11 mouse cellular contexts compared by ENCODE assay signal in genomic region chr1:119292216-119292615, GRCm38 (mm10).
DNase-seq lines count a peak whose midpoint lies in the region; ATAC-seq and TF ChIP-seq lines count a peak whose summit lies in the region.
"Had no signal": no experiment of that assay in that cellular context is flagged by ENCODE, and none has a peak within 500 bp of the region (broad histone marks: within the 10 kb centered on the region; RNA-seq: fewer than 3 reads in every experiment).

No protein-coding gene starts in this region.

- intact Hi-C loops in heart, postnatal 25 days (cut with DNase I), result no loop called here

- no peaks in the 10 kb centered on the region for H3K27me3 ChIP-seq in cerebellum, adult 2 months (ENCODE audit: control insufficient read depth, insufficient read depth, low read length)
- H3K27me3 ChIP-seq in forebrain, embryonic 15.5 days, result no peaks in the 10 kb centered on the region
- H3K27me3 ChIP-seq: limb, embryonic 15.5 days had no signal

- H3K4me1 ChIP-seq in lung, adult 2 months (ENCODE audit: control insufficient read depth, insufficient read depth, low read length), result no peaks in the 10 kb centered on the region
- H3K4me1 ChIP-seq in cerebellum, adult 2 months (ENCODE audit: control insufficient read depth, insufficient read depth, low read length), result peaks cover 13% of the 10 kb centered on the region
- no peaks in the 10 kb centered on the region for H3K4me1 ChIP-seq in forebrain, embryonic 15.5 days

- 58% methylated on average over 7 of the region's 7 CpGs for WGBS in lung, adult 2 months
- WGBS in cerebellum, adult 2 months, result 10% methylated on average over 7 of the region's 7 CpGs
- WGBS in forebrain, embryonic 15.5 days, result 74% methylated on average over 7 of the region's 7 CpGs

- H3K9ac ChIP-seq in forebrain, embryonic 15.5 days (replicated peaks), result no peak overlapping the region
- H3K9ac ChIP-seq: limb, embryonic 15.5 days had no signal

- no peak for TF ChIP-seq CTCF in lung, adult 2 months (IDR thresholded peaks at IDR 0.05; ENCODE audit: insufficient read depth, low read length)
- no peak for TF ChIP-seq CTCF in cerebellum, adult 2 months (IDR thresholded peaks at IDR 0.05; ENCODE audit: borderline replicate concordance, insufficient read depth, low read depth, low read length)

- no peak overlapping the region for H3K4me2 ChIP-seq in forebrain, embryonic 15.5 days (replicated peaks)
- H3K4me2 ChIP-seq: limb, embryonic 15.5 days had no signal

- peak; percentile 80 to 84 for DNase-seq in lung, adult 18-20 months
- no peak for DNase-seq in lung, adult 2 months
- DNase-seq in cerebellum, adult 2 months, result peak; percentile 99 to 100
- peak; percentile 40 for DNase-seq in heart, postnatal 25 days (ENCODE audit: low spot score)
- peak; percentile 56 for DNase-seq in testis, postnatal 10 days (ENCODE audit: low spot score)
- DNase-seq in thymus, postnatal 25 days, result no peak
- DNase-seq: embryo, embryonic 11 days had no signal

- no peak for TF ChIP-seq POLR2A in lung, adult 2 months (IDR thresholded peaks at IDR 0.05; ENCODE audit: borderline replicate concordance, extremely low read depth, low read depth, low read length)
- TF ChIP-seq POLR2A in cerebellum, adult 2 months (IDR thresholded peaks at IDR 0.05; ENCODE audit: borderline replicate concordance, insufficient read depth, low read length), result no peak

- H3K4me3 ChIP-seq in lung, adult 2 months (replicated peaks; ENCODE audit: extremely low read depth, low read depth, low read length), result no peak overlapping the region
- H3K4me3 ChIP-seq in cerebellum, adult 2 months (replicated peaks; ENCODE audit: insufficient read depth, low read depth, low read length), result no peak overlapping the region
- H3K4me3 ChIP-seq in forebrain, embryonic 15.5 days, result no peak overlapping the region
- H3K4me3 ChIP-seq: limb, embryonic 15.5 days had no signal

- ATAC-seq in forebrain, embryonic 15.5 days (replicated peaks), result no peak
- ATAC-seq in inflammation-experienced regulatory T-cells, adult 6 months, result no peak

- no peak overlapping the region; the same call in 1 of the 2 replicates for H3K27ac ChIP-seq in cerebellum, adult 2 months (ENCODE audit: insufficient read depth, low read length)
- H3K27ac ChIP-seq in forebrain, embryonic 15.5 days (replicated peaks), result no peak overlapping the region
- H3K27ac ChIP-seq: limb, embryonic 15.5 days had no signal

- no peaks in the 10 kb centered on the region for H3K36me3 ChIP-seq in forebrain, embryonic 15.5 days
- H3K36me3 ChIP-seq: G1E; limb, embryonic 15.5 days had no signal

- no peaks in the 10 kb centered on the region for H3K9me3 ChIP-seq in forebrain, embryonic 15.5 days
- H3K9me3 ChIP-seq: limb, embryonic 15.5 days had no signal

Comparison
In these comparisons a context has a peak if more than half of its experiments do, and no peak if none do; other contexts are left out.
1. DNase-seq: peak in lung, adult 18-20 months (2 of 2), cerebellum, adult 2 months (2 of 2), heart, postnatal 25 days (single experiment) and testis, postnatal 10 days (single experiment); none in lung, adult 2 months (single experiment) and thymus, postnatal 25 days (single experiment).